Mouse (Mus musculus): ENCODE measurements around the gene Reg4.

Gene Reg4

GRCm38 (mm10) chr3:98242458-98243037 lies 20.6 kb downstream of the Reg4 start:
- TF ChIP-seq POU5F1 (IDR thresholded peaks at IDR 0.05; ENCODE audit: borderline replicate concordance, low read length) (no peak), NANOG (IDR thresholded peaks at IDR 0.05; ENCODE audit: borderline replicate concordance, low read length) (no peak), CTCF (conservative IDR thresholded peaks at IDR 0.05; ENCODE audit: low read length) (no peak)

DNA sequence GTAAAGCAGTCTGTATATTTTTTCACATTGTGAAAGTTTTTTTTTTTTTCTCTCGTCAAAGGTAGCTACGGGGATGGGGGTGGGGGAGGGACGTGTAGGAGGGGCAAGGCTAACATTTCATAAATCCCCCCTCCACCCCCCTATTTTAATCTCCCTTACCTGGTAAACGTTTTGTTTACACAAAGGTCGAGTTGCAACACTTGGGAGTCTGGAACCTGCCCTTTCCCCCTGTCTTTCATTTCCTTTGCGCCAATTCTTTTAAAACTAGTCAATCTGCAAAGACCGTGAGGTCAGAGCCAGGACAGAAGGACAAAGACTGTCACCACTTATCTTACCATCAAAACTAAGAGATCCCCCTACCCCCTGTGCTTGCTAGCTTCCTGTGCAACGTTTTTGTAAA lies 23.9 kb downstream of the Reg4 start:
- TF ChIP-seq NANOG (IDR thresholded peaks at IDR 0.05; ENCODE audit: borderline replicate concordance, low read length): no peak
- TF ChIP-seq POU5F1 (IDR thresholded peaks at IDR 0.05; ENCODE audit: borderline replicate concordance, low read length): no peak
- no peak for TF ChIP-seq CTCF (conservative IDR thresholded peaks at IDR 0.05; ENCODE audit: low read length)
- Histone ChIP-seq H3K9me3 (ENCODE audit: low read length) (no peaks in the 10 kb centered on the region), H3K27me3 (ENCODE audit: insufficient read depth, low read length) (no peaks in the 10 kb centered on the region), H3K36me3 (ENCODE audit: insufficient read depth, low read length) (no peaks in the 10 kb centered on the region), H3K4me3 (replicated peaks; ENCODE audit: low read length) (no peak overlapping the region), H3K4me1 (replicated peaks; ENCODE audit: low read depth, low read length) (no peaks in the 10 kb centered on the region)

More at GRCm38 (mm10) chr3:98242458-98243037, 20.6 kb downstream of the Reg4 start:
- Histone ChIP-seq H3K27me3 (ENCODE audit: insufficient read depth, low read length) (no peaks in the 10 kb centered on the region), H3K36me3 (ENCODE audit: insufficient read depth, low read length) (no peaks in the 10 kb centered on the region), H3K4me3 (replicated peaks; ENCODE audit: low read length) (no peak overlapping the region), H3K4me1 (replicated peaks; ENCODE audit: low read depth, low read length) (no peaks in the 10 kb centered on the region), H3K9me3 (ENCODE audit: low read length) (no peaks in the 10 kb centered on the region)

- TF ChIP-seq POU5F1 (IDR thresholded peaks at IDR 0.05; ENCODE audit: borderline replicate concordance, low read length): no peak
- no peak for TF ChIP-seq CTCF (conservative IDR thresholded peaks at IDR 0.05; ENCODE audit: low read length)
- no peak for TF ChIP-seq NANOG (IDR thresholded peaks at IDR 0.05; ENCODE audit: borderline replicate concordance, low read length)
- no peaks in the 10 kb centered on the region for H3K4me1 ChIP-seq (replicated peaks; ENCODE audit: low read depth, low read length)
- no peaks in the 10 kb centered on the region for H3K36me3 ChIP-seq (ENCODE audit: insufficient read depth, low read length)
- H3K27me3 ChIP-seq (ENCODE audit: insufficient read depth, low read length): no peaks in the 10 kb centered on the region
- no peaks in the 10 kb centered on the region for H3K9me3 ChIP-seq (ENCODE audit: low read length)
- H3K4me3 ChIP-seq (replicated peaks; ENCODE audit: low read length): no peak overlapping the region
Observed at GRCm38 (mm10) chr3:98246985-98247751, 25.2 kb downstream of the Reg4 start.

GRCm38 (mm10) chr3:98249378-98249777 lies 27.4 kb downstream of the Reg4 start:
- Histone ChIP-seq H3K4me3 (replicated peaks; ENCODE audit: low read length) (no peak overlapping the region), H3K36me3 (ENCODE audit: insufficient read depth, low read length) (no peaks in the 10 kb centered on the region), H3K27me3 (ENCODE audit: insufficient read depth, low read length) (no peaks in the 10 kb centered on the region), H3K9me3 (ENCODE audit: low read length) (peaks cover 15% of the 10 kb centered on the region), H3K4me1 (replicated peaks; ENCODE audit: low read depth, low read length) (no peaks in the 10 kb centered on the region)
- no peak for TF ChIP-seq NANOG (IDR thresholded peaks at IDR 0.05; ENCODE audit: borderline replicate concordance, low read length)
- TF ChIP-seq POU5F1 (IDR thresholded peaks at IDR 0.05; ENCODE audit: borderline replicate concordance, low read length): no peak
- TF ChIP-seq CTCF (conservative IDR thresholded peaks at IDR 0.05; ENCODE audit: low read length): no peak

GRCm38 (mm10) chr3:98249833-98250448 lies 28.0 kb downstream of the Reg4 start:
- Histone ChIP-seq H3K9me3 (ENCODE audit: low read length) (peaks cover 15% of the 10 kb centered on the region), H3K36me3 (ENCODE audit: insufficient read depth, low read length) (no peaks in the 10 kb centered on the region), H3K4me1 (replicated peaks; ENCODE audit: low read depth, low read length) (no peaks in the 10 kb centered on the region), H3K4me3 (replicated peaks; ENCODE audit: low read length) (no peak overlapping the region), H3K27me3 (ENCODE audit: insufficient read depth, low read length) (no peaks in the 10 kb centered on the region)
- TF ChIP-seq NANOG (IDR thresholded peaks at IDR 0.05; ENCODE audit: borderline replicate concordance, low read length) (no peak), CTCF (conservative IDR thresholded peaks at IDR 0.05; ENCODE audit: low read length) (no peak), POU5F1 (IDR thresholded peaks at IDR 0.05; ENCODE audit: borderline replicate concordance, low read length) (no peak)

DNA sequence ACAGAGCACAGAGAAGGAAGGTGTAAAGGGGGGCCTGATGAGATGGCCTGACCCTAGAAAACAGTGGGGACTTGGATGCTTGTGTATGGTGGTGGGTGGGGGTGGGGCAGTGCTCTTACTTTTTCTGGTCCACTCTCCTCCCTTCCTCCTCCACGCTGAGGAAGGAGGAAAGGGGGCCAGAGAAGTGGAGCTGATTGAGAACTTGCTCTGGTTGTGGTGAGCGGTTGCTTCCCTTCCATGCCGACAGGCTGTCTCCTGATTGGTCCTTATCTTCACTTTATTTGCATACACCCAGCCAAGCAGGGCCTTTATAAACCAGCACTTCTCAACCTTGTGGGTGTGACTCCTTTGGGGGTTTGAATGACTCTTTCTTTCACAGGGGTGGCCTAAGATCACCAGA lies 32.1 kb downstream of the Reg4 start:
- Histone ChIP-seq H3K9me3 (ENCODE audit: low read length) (peaks cover 15% of the 10 kb centered on the region), H3K27me3 (ENCODE audit: insufficient read depth, low read length) (no peaks in the 10 kb centered on the region), H3K4me1 (replicated peaks; ENCODE audit: low read depth, low read length) (no peaks in the 10 kb centered on the region), H3K4me3 (replicated peaks; ENCODE audit: low read length) (no peak overlapping the region), H3K36me3 (ENCODE audit: insufficient read depth, low read length) (no peaks in the 10 kb centered on the region)
- TF ChIP-seq POU5F1 (IDR thresholded peaks at IDR 0.05; ENCODE audit: borderline replicate concordance, low read length) (no peak), NANOG (IDR thresholded peaks at IDR 0.05; ENCODE audit: borderline replicate concordance, low read length) (no peak), CTCF (conservative IDR thresholded peaks at IDR 0.05; ENCODE audit: low read length) (no peak)

DNA sequence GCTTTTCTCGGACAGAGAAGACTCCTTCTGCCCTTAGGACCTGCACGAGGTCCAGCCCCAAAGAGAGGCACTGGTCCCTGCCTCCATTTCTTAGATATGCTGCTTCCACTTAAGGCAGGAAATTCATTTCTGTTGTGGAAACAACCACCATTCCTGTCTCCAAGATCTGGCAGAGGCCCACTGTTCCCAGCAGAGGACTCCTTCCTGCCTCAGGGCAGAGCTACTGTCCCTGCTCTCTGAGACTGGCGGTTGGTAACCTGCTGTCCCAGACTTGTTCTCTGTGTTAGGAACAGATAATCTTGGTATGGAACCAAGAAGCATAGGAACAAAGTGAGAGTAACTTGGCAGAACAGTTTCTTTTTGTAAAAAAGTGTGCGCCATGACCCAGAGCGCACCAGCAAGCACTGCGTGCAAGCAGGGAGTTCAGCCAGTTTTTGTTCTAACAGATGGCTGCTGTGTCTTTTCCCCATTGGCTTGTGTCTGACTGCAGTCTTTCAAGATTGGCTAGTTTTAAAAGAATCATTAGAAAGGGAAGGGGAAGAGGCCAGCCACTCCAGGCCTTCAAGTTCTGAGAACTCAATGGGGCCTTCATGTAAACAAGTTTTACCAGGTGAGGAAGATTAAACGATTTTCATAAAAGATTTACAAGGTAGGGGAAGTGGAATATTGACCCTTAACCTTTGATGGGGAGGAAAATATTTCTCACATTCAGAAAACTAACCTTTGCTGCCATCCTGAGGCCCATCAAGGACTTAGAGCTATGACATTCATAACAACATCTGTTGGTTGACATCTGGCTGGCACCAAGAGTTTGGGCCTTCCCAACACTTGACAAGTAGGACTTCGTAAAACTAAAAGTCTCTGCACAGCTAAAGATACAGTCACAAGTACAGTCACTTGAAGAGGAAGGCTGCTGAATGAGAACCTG lies 33.0 kb downstream of the Reg4 start:
- TF ChIP-seq NANOG (IDR thresholded peaks at IDR 0.05; ENCODE audit: borderline replicate concordance, low read length): no peak
- no peak for TF ChIP-seq CTCF (conservative IDR thresholded peaks at IDR 0.05; ENCODE audit: low read length)
- no peak for TF ChIP-seq POU5F1 (IDR thresholded peaks at IDR 0.05; ENCODE audit: borderline replicate concordance, low read length)
- H3K4me3 ChIP-seq (replicated peaks; ENCODE audit: low read length): no peak overlapping the region
- H3K9me3 ChIP-seq (ENCODE audit: low read length): peaks cover 15% of the 10 kb centered on the region
- H3K4me1 ChIP-seq (replicated peaks; ENCODE audit: low read depth, low read length): no peaks in the 10 kb centered on the region
- H3K27me3 ChIP-seq (ENCODE audit: insufficient read depth, low read length): no peaks in the 10 kb centered on the region
- no peaks in the 10 kb centered on the region for H3K36me3 ChIP-seq (ENCODE audit: insufficient read depth, low read length)

DNA sequence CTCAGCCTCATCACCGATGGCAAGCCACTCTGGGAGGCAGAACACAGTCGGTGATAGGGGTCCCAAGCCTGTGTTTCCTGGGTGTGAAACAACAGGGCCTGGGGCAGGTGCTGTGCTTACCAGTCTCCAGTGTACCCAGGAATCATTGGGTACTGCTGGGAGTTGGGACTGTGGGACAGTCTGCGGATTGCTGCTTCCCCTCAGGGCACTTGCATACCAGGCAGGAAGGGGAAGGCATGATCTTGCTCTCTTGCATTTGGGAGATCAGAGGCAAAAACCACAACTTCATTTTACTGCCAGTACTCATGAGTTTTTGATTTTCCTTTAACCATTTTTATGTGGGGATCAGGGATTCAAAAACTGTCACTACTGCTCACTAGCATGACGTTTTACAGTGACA lies 36.8 kb downstream of the Reg4 start:
- TF ChIP-seq POU5F1 (IDR thresholded peaks at IDR 0.05; ENCODE audit: borderline replicate concordance, low read length) (no peak), NANOG (IDR thresholded peaks at IDR 0.05; ENCODE audit: borderline replicate concordance, low read length) (no peak), CTCF (conservative IDR thresholded peaks at IDR 0.05; ENCODE audit: low read length) (no peak)
- Histone ChIP-seq H3K36me3 (ENCODE audit: insufficient read depth, low read length) (no peaks in the 10 kb centered on the region), H3K9me3 (ENCODE audit: low read length) (peaks cover 5% of the 10 kb centered on the region), H3K27me3 (ENCODE audit: insufficient read depth, low read length) (no peaks in the 10 kb centered on the region), H3K4me3 (replicated peaks; ENCODE audit: low read length) (no peak overlapping the region), H3K4me1 (replicated peaks; ENCODE audit: low read depth, low read length) (no peaks in the 10 kb centered on the region)
